Mouse (Mus musculus): ENCODE measurements around the gene Ankrd9. TPM values are rescaled to one million over a fixed set of nuclear protein-coding genes. Genes with fewer than 3 reads are reported as not detected.
A peak's percentile ranks its signal among the peaks of the same experiment; 100 is the strongest.

The Ankrd9 gene
- total and polyA plus RNA-seq, 2 experiments from 2014 or later, result 14.3 to 14.8 TPM

- H3K9ac ChIP-seq (replicated peaks; ENCODE audit: low read length), result no peak overlapping the region
- ATAC-seq, result no peak
- no peak overlapping the region for H3K4me2 ChIP-seq (ENCODE audit: low read depth, low read length)
- H3K36me3 ChIP-seq (ENCODE audit: insufficient read depth, low read length), result peaks cover 30% of the 10 kb centered on the region; the same call in 1 of the 2 replicates
- 87% methylated on average over 7 of the region's 7 CpGs for WGBS
- no peak for TF ChIP-seq CTCF (IDR thresholded peaks at IDR 0.05; ENCODE audit: low read depth)
- no peak overlapping the region for H3K4me3 ChIP-seq (ENCODE audit: low read length)
- no peak overlapping the region for H3K27ac ChIP-seq
- DNase-seq (ENCODE audit: low spot score), result no peak
- H3K9me3 ChIP-seq (ENCODE audit: low read length), result no peaks in the 10 kb centered on the region
- H3K27me3 ChIP-seq (ENCODE audit: insufficient read depth, low read length), result no peaks in the 10 kb centered on the region
- no peaks in the 10 kb centered on the region for H3K4me1 ChIP-seq (ENCODE audit: insufficient read depth, low read length)
Observed at GRCm38 (mm10) chr12:110946216-110946615, 32.6 kb downstream of the Ankrd9 start.

- 63% methylated on average over 3 of the region's 3 CpGs for WGBS
- peaks cover 31% of the 10 kb centered on the region; the same call in 1 of the 2 replicates for H3K36me3 ChIP-seq (ENCODE audit: insufficient read depth, low read length)
- no peak overlapping the region for H3K4me2 ChIP-seq (ENCODE audit: low read depth, low read length)
- TF ChIP-seq CTCF (IDR thresholded peaks at IDR 0.05; ENCODE audit: low read depth), result no peak
- no peaks in the 10 kb centered on the region for H3K4me1 ChIP-seq (ENCODE audit: insufficient read depth, low read length)
- no peak overlapping the region for H3K9ac ChIP-seq (replicated peaks; ENCODE audit: low read length)
- ATAC-seq, result no peak
- no peak overlapping the region for H3K27ac ChIP-seq
- no peak for DNase-seq (ENCODE audit: low spot score)
- no peak overlapping the region for H3K4me3 ChIP-seq (ENCODE audit: low read length)
- H3K9me3 ChIP-seq (ENCODE audit: low read length), result no peaks in the 10 kb centered on the region
- H3K27me3 ChIP-seq (ENCODE audit: insufficient read depth, low read length), result no peaks in the 10 kb centered on the region
Observed at GRCm38 (mm10) chr12:110940869-110941268, 38.0 kb downstream of the Ankrd9 start.

- Histone ChIP-seq H3K4me3 (ENCODE audit: low read length) (no peak overlapping the region), H3K36me3 (ENCODE audit: insufficient read depth, low read length) (peaks cover 20% of the 10 kb centered on the region; the same call in 1 of the 2 replicates), H3K27me3 (ENCODE audit: insufficient read depth, low read length) (no peaks in the 10 kb centered on the region), H3K9me3 (ENCODE audit: low read length) (no peaks in the 10 kb centered on the region), H3K9ac (replicated peaks; ENCODE audit: low read length) (no peak overlapping the region), H3K4me1 (ENCODE audit: insufficient read depth, low read length) (no peaks in the 10 kb centered on the region), H3K4me2 (ENCODE audit: low read depth, low read length) (no peak overlapping the region), H3K27ac (no peak overlapping the region)
- WGBS, result over 99% methylated on average over 5 of the region's 5 CpGs
- DNase-seq (ENCODE audit: low spot score) (no peak), ATAC-seq (no peak)
- no peak for TF ChIP-seq CTCF (IDR thresholded peaks at IDR 0.05; ENCODE audit: low read depth)
Observed at GRCm38 (mm10) chr12:110939385-110939784, 39.5 kb downstream of the Ankrd9 start.

GRCm38 (mm10) chr12:110937496-110937895 is 41.3 kb downstream of the Ankrd9 start:
- H3K9ac ChIP-seq (replicated peaks; ENCODE audit: low read length), result no peak overlapping the region
- DNase-seq (ENCODE audit: low spot score) (no peak), ATAC-seq (no peak)
- WGBS, result 77% methylated on average over 5 of the region's 5 CpGs
- peaks cover 32% of the 10 kb centered on the region; the same call in 1 of the 2 replicates for H3K36me3 ChIP-seq (ENCODE audit: insufficient read depth, low read length)
- H3K9me3 ChIP-seq (ENCODE audit: low read length), result no peaks in the 10 kb centered on the region
- no peak for TF ChIP-seq CTCF (IDR thresholded peaks at IDR 0.05; ENCODE audit: low read depth)
- no peak overlapping the region for H3K4me3 ChIP-seq (ENCODE audit: low read length)
- H3K4me1 ChIP-seq (ENCODE audit: insufficient read depth, low read length), result no peaks in the 10 kb centered on the region
- H3K27ac ChIP-seq, result no peak overlapping the region
- H3K4me2 ChIP-seq (ENCODE audit: low read depth, low read length), result no peak overlapping the region
- H3K27me3 ChIP-seq (ENCODE audit: insufficient read depth, low read length), result no peaks in the 10 kb centered on the region

- Histone ChIP-seq H3K4me2 (ENCODE audit: low read depth, low read length) (no peak overlapping the region), H3K9me3 (ENCODE audit: low read length) (no peaks in the 10 kb centered on the region), H3K27ac (no peak overlapping the region), H3K4me3 (ENCODE audit: low read length) (no peak overlapping the region), H3K9ac (replicated peaks; ENCODE audit: low read length) (no peak overlapping the region), H3K27me3 (ENCODE audit: insufficient read depth, low read length) (no peaks in the 10 kb centered on the region), H3K4me1 (ENCODE audit: insufficient read depth, low read length) (no peaks in the 10 kb centered on the region), H3K36me3 (ENCODE audit: insufficient read depth, low read length) (peaks cover 40% of the 10 kb centered on the region; the same call in 1 of the 2 replicates)
- DNase-seq (ENCODE audit: low spot score), result peak; percentile 91
- peak; percentile 95 for ATAC-seq
- 49% methylated on average over 9 of the region's 9 CpGs for WGBS
- TF ChIP-seq CTCF (IDR thresholded peaks at IDR 0.05; ENCODE audit: low read depth), result peak; percentile 93
Observed at GRCm38 (mm10) chr12:110935983-110936620, 42.7 kb downstream of the Ankrd9 start.

GRCm38 (mm10) chr12:110932820-110933219 is 46.0 kb downstream of the Ankrd9 start:
- Histone ChIP-seq H3K27ac (no peak overlapping the region), H3K9me3 (ENCODE audit: low read length) (no peaks in the 10 kb centered on the region), H3K9ac (replicated peaks; ENCODE audit: low read length) (no peak overlapping the region), H3K4me3 (ENCODE audit: low read length) (no peak overlapping the region), H3K4me2 (ENCODE audit: low read depth, low read length) (no peak overlapping the region), H3K36me3 (ENCODE audit: insufficient read depth, low read length) (peaks cover 25% of the 10 kb centered on the region; the same call in 1 of the 2 replicates), H3K4me1 (ENCODE audit: insufficient read depth, low read length) (no peaks in the 10 kb centered on the region), H3K27me3 (ENCODE audit: insufficient read depth, low read length) (no peaks in the 10 kb centered on the region)
- TF ChIP-seq CTCF (IDR thresholded peaks at IDR 0.05; ENCODE audit: low read depth), result no peak
- 82% methylated on average over 5 of the region's 5 CpGs for WGBS
- DNase-seq (ENCODE audit: low spot score), result no peak
- peak; percentile 25; the same call in 1 of the 2 replicates for ATAC-seq

Other genes with a start within 250 kb of the Ankrd9 start
- 27.2 and 28.8 TPM in 2 replicates for gene Wdr20, start 241.1 kb downstream of the Ankrd9 start, total RNA-seq (2014; rRNA removed)
- gene Wdr20, start 241.1 kb downstream of the Ankrd9 start, polyA plus RNA-seq (2015; fragmentation: Nextera tagmentation; extraction: Ambion mirVana), result 17.1 and 17.7 TPM in 2 replicates
- gene Mok, start 138.1 kb downstream of the Ankrd9 start, total RNA-seq (2014; rRNA removed), result 7.4 TPM in 2 replicates
- gene Mok, start 138.1 kb downstream of the Ankrd9 start, polyA plus RNA-seq (2015; fragmentation: Nextera tagmentation; extraction: Ambion mirVana), result 11.8 and 14.6 TPM in 2 replicates
- 6.5 and 7.0 TPM in 2 replicates for gene Zfp839, start 128.8 kb downstream of the Ankrd9 start, total RNA-seq (2014; rRNA removed)
- 2.5 and 2.8 TPM in 2 replicates for gene Zfp839, start 128.8 kb downstream of the Ankrd9 start, polyA plus RNA-seq (2015; fragmentation: Nextera tagmentation; extraction: Ambion mirVana)
- 96.6 and 125 TPM in 2 replicates for gene Cinp, start 89.9 kb downstream of the Ankrd9 start, total RNA-seq (2014; rRNA removed)
- gene Cinp, start 89.9 kb downstream of the Ankrd9 start, polyA plus RNA-seq (2015; fragmentation: Nextera tagmentation; extraction: Ambion mirVana), result 85.1 and 86.3 TPM in 2 replicates
- gene Tecpr2, start 89.8 kb downstream of the Ankrd9 start, total RNA-seq (2014; rRNA removed), result 23.0 and 24.1 TPM in 2 replicates
- gene Tecpr2, start 89.8 kb downstream of the Ankrd9 start, polyA plus RNA-seq (2015; fragmentation: Nextera tagmentation; extraction: Ambion mirVana), result 4.0 and 4.3 TPM in 2 replicates
- gene Rcor1, start 60.3 kb upstream of the Ankrd9 start, total RNA-seq (2014; rRNA removed), result 11.1 and 13.1 TPM in 2 replicates
- gene Rcor1, start 60.3 kb upstream of the Ankrd9 start, polyA plus RNA-seq (2015; fragmentation: Nextera tagmentation; extraction: Ambion mirVana), result 3.0 and 3.1 TPM in 2 replicates
- 35.8 and 40.8 TPM in 2 replicates for gene Traf3, start 187.3 kb upstream of the Ankrd9 start, total RNA-seq (2014; rRNA removed)
- gene Traf3, start 187.3 kb upstream of the Ankrd9 start, polyA plus RNA-seq (2015; fragmentation: Nextera tagmentation; extraction: Ambion mirVana), result 12.9 and 13.7 TPM in 2 replicates
- not detected in 2 replicates for gene 4930595D18Rik, start 205.5 kb upstream of the Ankrd9 start, total RNA-seq (2014; rRNA removed)
- gene 4930595D18Rik, start 205.5 kb upstream of the Ankrd9 start, polyA plus RNA-seq (2015; fragmentation: Nextera tagmentation; extraction: Ambion mirVana), result not detected in 2 replicates

Measured in hindbrain, postnatal 0 days (tissue).